Mouse (Mus musculus): ENCODE results near the gene Kifap3. TPM values are rescaled to one million over a fixed set of nuclear protein-coding genes. Genes with fewer than 3 reads are reported as not detected.
"Not testable (repeated sequence)": the region's sequence is repeated elsewhere in the genome, so short reads cannot be mapped to it uniquely, and the experiment has no call there.

The Kifap3 gene
- polyA plus RNA-seq (2012; rRNA removed) = 24.9 and 28.2 TPM in 2 replicates
- polyA plus RNA-seq (2014; fragmentation: Nextera tagmentation; extraction: Ambion mirVana) = 46.3 and 54.1 TPM in 2 replicates

DNA sequence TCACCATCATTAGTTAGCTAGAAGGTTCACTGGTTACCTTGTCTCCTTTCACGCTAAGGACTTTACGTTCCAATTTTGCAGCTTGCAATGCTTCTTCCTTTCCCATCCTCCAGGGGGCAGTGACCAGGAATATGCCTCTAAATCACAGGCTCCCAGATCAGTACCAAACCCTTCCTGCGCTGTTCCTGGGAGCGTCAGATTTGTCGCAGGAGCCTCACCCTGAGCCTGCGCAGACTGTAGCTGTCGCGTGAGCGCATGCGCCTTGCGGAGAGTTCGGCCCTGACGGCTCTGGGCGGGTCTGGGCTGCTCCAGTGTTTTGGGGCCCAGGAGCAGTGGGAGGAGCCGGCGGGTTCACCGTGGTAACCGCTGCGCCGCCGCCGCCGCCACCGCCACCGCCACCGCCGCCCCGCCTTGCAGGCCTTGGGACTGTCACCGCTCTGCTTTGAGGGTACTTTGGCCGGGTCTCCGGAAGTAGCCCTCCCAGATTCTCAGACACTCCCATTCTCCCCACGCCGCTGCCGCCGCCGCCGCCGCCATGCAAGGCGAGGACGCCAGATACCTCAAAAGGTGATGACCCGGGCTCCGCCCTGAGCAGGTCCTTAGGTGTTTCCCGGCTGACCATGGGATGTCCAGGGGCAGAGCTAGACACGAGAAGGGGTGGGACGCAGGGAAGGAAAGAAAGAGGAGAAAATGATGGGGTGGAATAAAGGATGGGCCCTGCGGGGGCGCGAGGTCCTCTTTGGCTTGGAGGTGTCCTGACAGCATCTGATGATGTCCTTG, at the start of gene Kifap3:
Gene Kifap3, plus strand, starts transcription at position 248 of the 780 bp plus-strand sequence.
- Histone ChIP-seq H3K27ac (replicated peaks; ENCODE audit: low read depth, low read length) (peak within 1 kb of the TSS; percentile 54; the same call in 1 of the 2 replicates), H3K4me2 (replicated peaks; ENCODE audit: low read depth, low read length, severe bottlenecking) (peak within 1 kb of the TSS; percentile 63), H3K36me3 (ENCODE audit: control insufficient read depth, insufficient read depth, low read length) (peaks cover 5% of the 10 kb centered on the region; the same call in 1 of the 2 replicates), H3K9me3 (ENCODE audit: control insufficient read depth, low read length) (no peaks in the 10 kb centered on the region), H3K9ac (ENCODE audit: low read depth, low read length, severe bottlenecking) (peak within 1 kb of the TSS; percentile 67), H3K27me3 (ENCODE audit: control insufficient read depth, insufficient read depth, low read length) (no peaks in the 10 kb centered on the region), H3K4me3 (replicated peaks; ENCODE audit: low read length) (peak within 1 kb of the TSS; percentile 72), H3K4me1 (ENCODE audit: control insufficient read depth, insufficient read depth, low read length) (peaks cover 4% of the 10 kb centered on the region; the same call in 1 of the 2 replicates)
- peak; percentile 100 for ATAC-seq (ENCODE audit: low FRiP score, low read depth)
- WGBS = under 1% methylated on average over 41 of the region's 48 CpGs
- 0 out of 2 replicates have a peak, but pooled peaks have one; percentile 5 for TF ChIP-seq POLR2A (IDR thresholded peaks at IDR 0.05; ENCODE audit: borderline replicate concordance, extremely low read depth, insufficient read depth, insufficient read length)
- DNase-seq (ENCODE audit: low spot score) = peak; percentile 99

DNA sequence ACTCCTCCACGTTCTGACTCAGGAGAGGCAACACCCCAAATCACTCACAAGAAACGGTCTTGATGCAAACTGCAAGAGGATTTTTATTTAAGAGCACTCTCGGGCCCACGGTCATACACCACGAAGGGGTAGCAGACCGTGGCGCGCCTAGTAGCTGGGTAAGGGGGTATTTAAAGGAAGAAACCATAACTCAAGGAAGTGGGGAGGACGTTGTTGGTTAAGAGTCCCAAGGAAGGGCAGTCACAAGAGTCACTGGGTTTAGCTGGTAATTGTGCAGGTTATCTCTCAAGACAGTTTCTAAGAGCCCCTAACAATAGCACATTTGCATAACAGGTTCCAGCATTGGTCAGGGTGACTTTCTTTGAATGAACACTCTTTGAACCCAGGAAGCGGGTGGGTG, 48.2 kb upstream of the Kifap3 start:
- H3K4me2 ChIP-seq (replicated peaks; ENCODE audit: low read depth, low read length, severe bottlenecking); ATAC-seq (ENCODE audit: low FRiP score, low read depth): not testable (repeated sequence)
- 95% methylated on average over 10 of the region's 10 CpGs for WGBS

DNA sequence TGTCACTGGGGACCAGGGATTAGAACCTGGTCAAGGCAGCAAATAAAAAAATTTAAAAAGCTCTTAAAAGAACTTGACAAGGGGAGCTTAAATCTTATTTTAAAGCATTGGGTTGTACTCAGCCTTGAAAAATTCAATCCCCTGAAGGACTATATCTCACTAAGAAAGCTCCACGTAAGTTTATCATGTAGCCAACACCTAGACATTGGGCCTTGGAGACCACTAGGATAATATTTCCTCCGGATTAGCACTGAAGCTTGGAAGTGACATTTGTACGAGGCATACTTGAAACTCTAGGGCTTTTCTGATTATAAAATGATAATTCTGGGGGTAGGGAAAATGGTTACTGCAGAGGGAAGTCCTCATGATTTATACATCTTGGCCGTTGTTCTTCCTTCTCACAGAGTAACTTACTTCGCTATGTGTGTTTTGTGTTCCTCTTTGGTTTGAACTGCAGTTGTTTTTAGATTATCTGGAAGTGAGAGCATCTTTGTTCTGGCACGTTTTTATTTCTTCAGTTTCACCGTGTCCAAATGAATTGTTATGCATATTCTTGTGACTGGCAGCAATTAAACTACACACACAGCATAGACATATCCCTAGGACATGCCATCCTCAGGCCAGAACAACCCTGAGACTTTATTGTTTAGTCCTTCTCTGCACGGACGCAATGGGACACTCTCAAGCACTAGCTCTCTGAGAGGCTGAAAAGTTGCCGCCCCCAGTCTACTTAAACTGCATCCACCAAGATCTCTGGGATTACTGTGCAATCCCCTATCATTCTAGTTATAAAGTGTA, 42.7 kb upstream of the Kifap3 start:
- no peaks in the 10 kb centered on the region for H3K36me3 ChIP-seq (ENCODE audit: control insufficient read depth, insufficient read depth, low read length)
- ATAC-seq (ENCODE audit: low FRiP score, low read depth) = peak; percentile 51

More for the DNA sequence above, 48.2 kb upstream of the Kifap3 start:
- not testable (repeated sequence) for H3K27ac ChIP-seq (replicated peaks; ENCODE audit: low read depth, low read length); H3K4me1 ChIP-seq (ENCODE audit: control insufficient read depth, insufficient read depth, low read length); H3K4me3 ChIP-seq (replicated peaks; ENCODE audit: low read length); H3K27me3 ChIP-seq (ENCODE audit: control insufficient read depth, insufficient read depth, low read length); H3K9ac ChIP-seq (ENCODE audit: low read depth, low read length, severe bottlenecking); DNase-seq (ENCODE audit: low spot score); H3K36me3 ChIP-seq (ENCODE audit: control insufficient read depth, insufficient read depth, low read length); H3K9me3 ChIP-seq (ENCODE audit: control insufficient read depth, low read length)

DNA sequence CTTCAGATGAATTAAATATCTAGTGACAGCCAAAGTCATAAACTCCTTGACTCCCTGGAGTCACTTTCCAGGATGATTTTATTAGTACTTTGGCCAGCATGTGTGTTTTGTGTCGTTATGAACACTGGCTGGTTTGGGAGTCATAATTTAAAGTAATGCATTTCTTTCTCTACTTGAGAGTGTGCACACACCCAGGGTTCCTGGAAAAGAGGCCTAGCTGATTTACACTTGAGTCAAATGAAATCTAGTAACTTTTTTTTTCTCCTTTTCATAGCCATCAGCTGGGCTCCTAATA, 42.2 kb upstream of the Kifap3 start:
- no peak overlapping the region for H3K27ac ChIP-seq (replicated peaks; ENCODE audit: low read depth, low read length)
- H3K4me2 ChIP-seq (replicated peaks; ENCODE audit: low read depth, low read length, severe bottlenecking) = no peak overlapping the region
- H3K36me3 ChIP-seq (ENCODE audit: control insufficient read depth, insufficient read depth, low read length) = no peaks in the 10 kb centered on the region
- peaks cover 12% of the 10 kb centered on the region; the same call in 1 of the 2 replicates for H3K4me1 ChIP-seq (ENCODE audit: control insufficient read depth, insufficient read depth, low read length)
- H3K4me3 ChIP-seq (replicated peaks; ENCODE audit: low read length) = no peak overlapping the region
- H3K27me3 ChIP-seq (ENCODE audit: control insufficient read depth, insufficient read depth, low read length) = no peaks in the 10 kb centered on the region
- 7% methylated on average over 1 of the region's 1 CpGs for WGBS
- H3K9ac ChIP-seq (ENCODE audit: low read depth, low read length, severe bottlenecking) = no peak overlapping the region
- ATAC-seq (ENCODE audit: low FRiP score, low read depth) (peak; percentile 78), DNase-seq (ENCODE audit: low spot score) (peak; percentile 61)
- no peak for TF ChIP-seq POLR2A (IDR thresholded peaks at IDR 0.05; ENCODE audit: borderline replicate concordance, extremely low read depth, insufficient read depth, insufficient read length)
- H3K9me3 ChIP-seq (ENCODE audit: control insufficient read depth, low read length) = peaks cover 3% of the 10 kb centered on the region; the same call in 1 of the 2 replicates

More for the DNA sequence above, 42.7 kb upstream of the Kifap3 start:
- Histone ChIP-seq H3K9me3 (ENCODE audit: control insufficient read depth, low read length) (peaks cover 3% of the 10 kb centered on the region; the same call in 1 of the 2 replicates), H3K4me1 (ENCODE audit: control insufficient read depth, insufficient read depth, low read length) (peaks cover 12% of the 10 kb centered on the region; the same call in 1 of the 2 replicates), H3K4me2 (replicated peaks; ENCODE audit: low read depth, low read length, severe bottlenecking) (no peak overlapping the region), H3K9ac (ENCODE audit: low read depth, low read length, severe bottlenecking) (no peak overlapping the region), H3K4me3 (replicated peaks; ENCODE audit: low read length) (no peak overlapping the region), H3K27me3 (ENCODE audit: control insufficient read depth, insufficient read depth, low read length) (no peaks in the 10 kb centered on the region), H3K27ac (replicated peaks; ENCODE audit: low read depth, low read length) (no peak overlapping the region)
- peak; percentile 57 for DNase-seq (ENCODE audit: low spot score)
- TF ChIP-seq POLR2A (IDR thresholded peaks at IDR 0.05; ENCODE audit: borderline replicate concordance, extremely low read depth, insufficient read depth, insufficient read length) = no peak
- 57% methylated on average over 10 of the region's 10 CpGs for WGBS

DNA sequence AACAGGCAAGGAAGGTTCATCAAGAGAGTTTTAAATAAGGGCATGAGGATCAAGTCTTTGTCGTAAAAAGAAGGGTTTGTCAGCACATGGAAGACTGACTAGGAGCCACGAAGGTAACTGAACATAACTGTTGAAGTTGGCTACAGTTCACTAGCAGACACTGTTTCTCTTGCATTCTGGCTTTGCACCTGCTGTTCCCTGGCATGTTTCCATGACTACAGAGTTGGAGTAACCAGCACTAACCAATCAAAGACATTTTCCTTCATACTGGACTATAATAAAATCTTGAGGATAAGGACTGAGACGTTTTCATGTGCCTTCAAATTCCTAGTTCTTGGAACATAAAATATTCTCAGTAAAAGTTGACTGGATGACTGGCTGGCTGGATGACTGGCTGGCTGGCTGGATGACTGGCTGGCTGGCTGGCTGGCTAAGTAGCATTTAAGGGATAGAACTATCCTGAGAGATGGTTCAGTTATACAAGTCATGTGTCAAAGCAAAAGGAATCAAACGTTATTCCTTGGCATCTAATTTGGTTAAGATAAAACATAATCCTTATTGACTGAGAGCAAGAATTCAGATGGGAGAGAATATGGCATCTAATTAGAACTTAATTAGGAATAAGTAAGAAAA, 27.9 kb upstream of the Kifap3 start:
- Histone ChIP-seq H3K9me3 (ENCODE audit: control insufficient read depth, low read length) (no peaks in the 10 kb centered on the region), H3K4me3 (replicated peaks; ENCODE audit: low read length) (no peak overlapping the region), H3K36me3 (ENCODE audit: control insufficient read depth, insufficient read depth, low read length) (no peaks in the 10 kb centered on the region), H3K9ac (ENCODE audit: low read depth, low read length, severe bottlenecking) (no peak overlapping the region), H3K4me1 (ENCODE audit: control insufficient read depth, insufficient read depth, low read length) (no peaks in the 10 kb centered on the region), H3K4me2 (replicated peaks; ENCODE audit: low read depth, low read length, severe bottlenecking) (no peak overlapping the region), H3K27me3 (ENCODE audit: control insufficient read depth, insufficient read depth, low read length) (no peaks in the 10 kb centered on the region), H3K27ac (replicated peaks; ENCODE audit: low read depth, low read length) (no peak overlapping the region)
- no peak for ATAC-seq (ENCODE audit: low FRiP score, low read depth)
- no peak for TF ChIP-seq POLR2A (IDR thresholded peaks at IDR 0.05; ENCODE audit: borderline replicate concordance, extremely low read depth, insufficient read depth, insufficient read length)
- 51% methylated on average over 4 of the region's 4 CpGs for WGBS
- no peak for DNase-seq (ENCODE audit: low spot score)
